Mouse (Mus musculus) adrenal gland, postnatal 14 days (tissue): ENCODE results near the gene Mef2c. TPM values are rescaled to one million over a fixed set of nuclear protein-coding genes. Genes with fewer than 3 reads are reported as not detected.
A peak's percentile ranks its signal among the peaks of the same experiment; 100 is the strongest.

Experiments used
- DNase-seq: peaks from one replicate; pipeline ENCODE4 v3.0.0; 2021; ENCODE audit warnings: mixed read lengths
- total RNA-seq: library from RNA; stranded (reverse); gene quantifications from 2 replicates; pipeline ENCODE4 v1.2.3, GENCODE M21; 2021

Mef2c gene
- total RNA-seq, 1 experiment from 2014 or later, result 43.2 TPM

DNA sequence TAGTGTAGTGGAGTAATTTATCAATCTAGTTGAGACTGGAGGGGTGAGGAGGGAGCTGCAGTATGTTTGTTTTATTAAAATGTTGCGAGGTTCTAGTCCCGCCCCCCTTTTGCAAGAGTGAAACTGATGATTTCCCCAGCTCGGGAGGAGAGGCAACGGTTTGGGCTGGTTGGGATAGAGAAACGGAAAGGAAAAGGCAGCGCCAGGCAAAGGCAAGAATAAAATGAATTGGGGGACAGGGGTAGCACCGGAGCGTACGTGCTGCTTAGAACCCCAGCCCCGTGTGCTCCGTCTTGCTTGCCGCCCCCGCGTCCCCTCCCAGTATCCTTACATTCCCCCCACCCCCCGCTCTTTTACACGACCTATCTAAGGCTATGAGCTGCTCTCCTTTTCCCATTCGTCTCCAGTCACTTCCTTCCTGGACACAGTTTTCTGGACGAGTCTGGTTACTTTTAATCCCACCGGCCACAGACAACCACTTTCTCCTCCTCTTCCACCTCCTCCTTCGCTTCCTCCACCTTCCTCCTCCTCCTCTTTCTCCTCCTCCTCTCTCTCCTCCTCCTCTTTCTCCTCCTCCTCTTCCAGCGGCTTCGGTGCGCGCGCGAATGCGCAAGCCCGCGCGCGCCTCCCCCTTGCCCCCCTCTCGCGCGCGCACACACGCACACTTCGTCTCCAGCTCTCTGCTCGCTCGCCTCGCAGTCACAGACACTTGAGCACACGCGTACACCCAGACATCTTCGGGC is 20.5 kb downstream of the Mef2c start:
- DNase-seq, result peak; percentile 89

DNA sequence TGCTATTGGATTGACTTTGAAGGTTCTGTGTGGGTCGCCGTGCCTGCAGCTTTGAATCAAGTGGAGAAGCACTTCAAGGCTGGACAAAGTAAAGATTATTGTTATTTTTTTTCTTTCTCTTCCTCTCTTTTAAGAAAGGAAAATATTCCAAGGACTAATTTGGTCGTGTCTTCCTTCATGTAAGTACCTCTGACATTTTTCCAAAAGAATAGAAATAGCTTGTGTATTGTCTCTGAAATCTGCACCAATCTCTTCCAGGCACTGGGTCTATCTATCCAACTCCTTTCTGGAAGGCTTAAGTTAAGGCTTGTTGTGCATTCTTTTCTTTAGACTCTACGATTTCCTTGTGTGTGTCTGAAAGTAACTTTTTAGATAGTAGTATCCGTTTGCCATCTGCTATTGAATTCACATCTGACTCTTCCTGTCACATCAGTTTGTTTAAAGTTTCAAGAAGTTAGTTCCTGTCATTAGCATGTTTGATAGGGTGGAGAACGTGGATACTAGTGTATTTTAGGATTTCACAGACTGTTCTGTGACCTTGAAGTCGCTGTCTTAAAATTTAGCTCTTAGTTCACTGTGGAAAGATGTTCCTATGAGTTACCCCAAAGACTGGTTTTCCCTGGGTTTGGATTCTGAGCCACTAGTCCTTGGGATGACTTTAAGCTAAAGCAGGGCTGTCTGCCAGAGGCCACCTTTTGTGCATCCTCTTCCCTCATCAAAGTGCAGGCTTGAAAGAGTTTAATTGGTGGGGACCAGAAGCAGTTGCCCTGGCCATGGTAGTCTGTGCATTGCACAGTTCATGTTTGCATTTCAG is 21.3 kb downstream of the Mef2c start:
- no peak for DNase-seq

DNA sequence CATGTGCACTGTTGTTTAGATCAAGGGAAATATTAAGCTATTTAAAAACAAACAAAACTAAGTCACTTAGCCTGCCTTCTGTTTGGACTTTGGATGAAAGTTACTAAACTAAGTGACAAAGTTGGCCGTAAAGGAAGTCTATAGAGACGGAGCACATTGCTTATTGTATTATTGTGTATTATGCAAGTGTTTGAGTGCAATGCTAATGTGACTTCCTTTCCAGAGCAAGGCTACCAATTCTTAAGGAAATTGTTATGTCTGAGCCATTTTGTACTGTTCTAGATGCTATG is 21.8 kb downstream of the Mef2c start:
- DNase-seq, result no peak

DNA sequence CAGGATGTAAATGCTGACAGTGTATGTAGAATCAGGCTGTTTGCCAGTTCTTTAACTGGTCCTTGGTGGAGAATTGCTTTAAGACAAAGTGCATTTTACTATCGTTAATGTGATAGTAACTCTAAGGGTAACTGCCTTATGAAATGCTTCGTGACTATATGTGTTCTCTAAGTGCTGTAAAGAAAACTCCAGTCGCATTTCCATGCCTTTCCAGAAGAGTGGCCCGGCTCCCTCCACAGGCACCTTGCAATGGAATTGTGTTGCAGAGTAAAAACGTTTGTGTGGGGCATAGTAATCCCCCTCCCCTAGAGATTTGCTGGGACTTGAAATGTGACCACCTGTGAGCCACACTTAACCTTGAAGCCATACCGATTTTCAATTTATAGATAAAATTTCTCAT is 22.2 kb downstream of the Mef2c start:
- no peak for DNase-seq

DNA sequence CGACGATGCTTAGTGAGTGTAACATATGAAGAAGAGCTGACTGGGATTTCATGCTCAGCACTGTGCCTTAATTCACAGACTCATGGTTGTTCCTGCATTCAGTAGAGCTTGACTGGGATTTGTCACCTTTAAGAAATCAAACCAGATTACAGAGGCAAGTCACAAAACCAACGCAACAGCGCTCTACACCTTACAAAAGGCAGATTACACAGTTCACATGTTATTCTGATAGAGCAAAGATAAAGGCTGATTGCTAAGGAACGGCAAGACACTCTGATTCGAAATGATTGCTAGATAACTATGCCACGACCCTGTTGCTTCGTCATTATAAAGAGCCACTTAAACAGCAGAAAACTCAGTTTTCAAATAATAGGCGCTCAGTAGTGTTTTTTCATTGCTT is 24.1 kb downstream of the Mef2c start:
- DNase-seq, result no peak

DNA sequence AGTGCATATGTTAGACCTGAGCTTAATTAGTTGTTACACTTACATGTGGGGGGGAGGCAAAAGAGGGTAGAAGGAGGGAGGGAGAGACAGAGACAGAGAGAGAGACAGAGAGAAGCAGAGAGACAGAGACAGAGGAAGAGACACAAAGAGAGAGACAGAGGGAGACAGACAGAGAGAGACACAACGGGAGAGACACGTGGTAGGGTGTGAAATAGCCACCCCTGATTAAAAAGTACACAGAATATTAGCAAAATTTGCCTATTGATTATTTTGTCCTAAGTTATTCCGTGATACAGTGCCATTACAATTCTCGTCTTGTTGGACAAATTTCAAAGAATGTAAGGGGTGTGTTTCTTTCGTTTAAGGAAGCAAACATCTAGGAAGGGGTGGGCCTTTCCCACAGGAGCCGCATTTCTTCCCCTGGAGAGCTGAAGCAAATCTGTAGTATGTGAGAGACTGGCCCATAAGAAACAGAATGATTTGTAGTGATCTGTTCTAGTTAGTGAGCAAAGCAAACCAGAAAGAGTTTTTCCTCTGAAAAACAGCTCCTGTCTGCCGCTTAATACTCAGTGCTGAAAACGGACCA is 26.0 kb downstream of the Mef2c start:
- DNase-seq, result no peak

DNA sequence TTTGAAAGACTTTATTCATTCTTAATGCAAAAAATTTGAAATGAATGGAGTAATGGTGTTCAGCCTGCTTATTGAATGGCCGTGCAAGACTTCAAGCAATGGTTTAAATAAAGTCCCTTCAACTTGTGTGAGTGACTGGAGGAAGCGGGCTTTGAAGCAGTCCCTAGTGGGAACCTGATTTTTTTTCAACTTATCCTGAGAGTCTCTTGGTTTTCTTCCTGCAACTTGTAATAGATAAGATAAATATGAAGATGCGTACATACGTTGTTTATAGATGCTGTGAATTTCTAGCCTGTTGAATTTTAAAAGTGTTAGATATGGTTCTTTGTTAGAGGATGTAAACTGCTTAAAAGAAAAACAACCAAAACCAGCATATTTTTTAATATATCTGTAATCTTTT is 27.1 kb downstream of the Mef2c start:
- no peak for DNase-seq

DNA sequence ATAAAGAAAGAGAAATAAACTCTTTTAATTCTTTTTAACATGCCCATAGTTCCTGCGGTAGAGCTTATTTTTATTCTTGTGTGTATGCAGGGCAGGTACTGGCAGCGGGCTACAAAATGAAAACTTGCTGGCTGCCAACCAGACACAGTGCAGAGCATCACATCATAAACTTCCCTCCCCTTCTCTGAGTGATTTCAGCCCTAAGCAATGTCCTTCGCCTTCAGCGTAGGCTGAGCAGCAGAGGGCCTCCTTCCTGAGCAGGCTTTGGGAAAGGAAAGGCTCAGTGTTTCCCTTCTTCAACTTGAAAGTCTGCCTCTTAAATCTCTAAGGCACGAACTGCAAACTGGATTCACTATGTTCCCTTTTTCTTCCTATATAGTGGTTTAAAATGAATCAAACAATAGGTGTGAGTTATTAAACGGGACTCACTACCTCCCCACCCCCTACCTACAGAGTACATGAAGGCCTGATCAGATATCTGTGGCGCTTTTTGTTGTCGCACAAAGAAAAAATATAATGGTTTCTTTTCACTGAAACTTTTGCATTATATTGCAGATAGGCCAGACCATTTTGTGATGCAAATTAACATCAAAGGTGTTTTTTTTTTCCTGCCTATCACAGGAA is 28.2 kb downstream of the Mef2c start:
- peak; percentile 69 for DNase-seq

DNA sequence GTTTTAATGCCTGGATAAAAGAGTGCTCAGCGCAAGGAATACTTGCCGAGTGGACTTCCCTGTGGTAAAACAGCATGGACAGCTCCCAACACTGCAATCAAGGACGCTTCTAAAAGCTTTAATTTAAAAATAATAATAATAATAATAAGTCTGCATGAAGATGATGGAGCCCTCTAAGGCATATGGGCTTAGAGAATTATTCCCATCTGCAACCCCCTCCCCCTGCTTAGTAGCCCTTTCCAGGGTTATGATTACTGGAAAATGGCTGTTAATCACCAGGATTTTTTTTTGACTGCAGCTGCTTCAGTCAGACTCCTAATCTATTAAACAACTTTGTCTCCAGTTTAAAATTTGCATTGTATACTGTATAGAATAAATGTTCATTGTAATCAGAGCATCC is 32.5 kb downstream of the Mef2c start:
- DNase-seq, result no peak

DNA sequence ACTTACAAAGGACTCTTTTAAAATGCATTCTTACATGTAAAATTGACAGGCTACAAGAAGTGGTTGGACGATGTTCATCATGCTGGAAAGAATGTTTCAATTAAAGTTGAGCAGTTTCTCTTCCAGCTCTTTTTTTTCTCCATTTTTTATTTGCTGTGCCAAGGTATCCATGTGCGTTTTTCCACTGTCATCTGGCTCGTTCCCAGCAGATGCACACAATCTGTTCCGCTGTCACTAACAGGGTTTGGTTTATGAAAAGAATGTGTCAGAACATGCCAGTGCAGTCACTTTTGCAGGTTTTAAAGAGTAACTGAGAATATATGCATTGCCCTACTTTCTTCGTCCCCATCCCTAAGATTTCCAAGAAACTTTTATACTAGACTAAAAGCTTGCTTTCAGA is 33.3 kb downstream of the Mef2c start:
- DNase-seq, result no peak

DNA sequence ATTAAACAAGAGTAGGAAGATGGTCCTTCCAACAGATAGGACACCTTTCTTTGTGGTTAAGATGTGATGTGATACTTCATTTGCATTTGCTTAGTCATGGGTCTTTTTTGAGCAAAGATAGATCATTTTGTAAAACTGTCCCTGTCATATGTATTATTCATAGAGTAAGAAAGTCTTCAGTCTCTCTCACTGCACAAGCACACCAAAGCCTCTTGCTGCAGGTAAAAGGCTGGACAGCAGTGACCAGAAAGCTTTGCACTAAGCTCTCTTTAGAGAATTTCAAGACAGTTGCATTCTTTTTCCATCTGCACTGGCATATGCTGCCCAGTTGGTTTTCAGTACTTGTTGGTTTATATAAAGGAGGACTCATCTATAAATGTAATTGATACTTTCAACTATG is 36.1 kb downstream of the Mef2c start:
- DNase-seq, result no peak

DNA sequence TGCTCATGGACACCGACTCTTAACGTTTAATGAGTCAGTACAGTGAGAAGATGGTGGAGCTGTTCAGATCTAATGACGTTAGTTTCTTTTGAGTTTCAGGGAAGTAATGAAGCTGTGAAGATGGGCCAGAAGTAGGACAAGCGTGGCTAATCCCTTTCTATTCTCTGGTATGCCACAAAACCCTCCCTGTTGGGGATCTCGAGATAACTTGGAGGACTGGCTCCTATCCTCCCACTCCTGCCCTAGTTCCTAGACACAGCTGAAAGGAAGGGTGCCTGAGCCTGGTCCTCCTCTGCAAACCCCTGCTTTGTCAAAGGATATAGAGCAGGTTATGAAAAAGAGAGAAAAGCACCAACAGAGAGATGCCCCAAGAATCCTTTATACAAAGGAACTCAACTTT is 38.8 kb downstream of the Mef2c start:
- DNase-seq, result no peak

DNA sequence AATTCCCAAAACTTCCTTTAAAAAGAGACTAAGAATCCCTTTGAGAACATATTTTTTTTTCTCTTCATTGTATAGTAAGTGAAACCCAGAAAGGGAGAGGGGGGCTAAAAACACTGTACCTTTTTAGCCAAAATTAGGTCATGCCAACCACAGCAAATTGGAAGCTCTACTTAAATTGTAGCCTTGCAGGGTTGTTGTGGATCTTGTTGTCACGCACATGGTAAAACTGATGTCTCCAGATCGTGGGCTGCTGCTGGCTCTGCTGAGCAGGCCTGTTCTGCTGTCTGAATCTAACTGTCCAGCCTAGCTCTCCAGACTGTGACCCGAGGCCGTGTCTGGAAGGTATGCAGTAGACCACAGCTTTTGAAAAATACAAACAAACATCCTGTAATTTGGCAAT is 40.9 kb downstream of the Mef2c start:
- DNase-seq, result no peak

DNA sequence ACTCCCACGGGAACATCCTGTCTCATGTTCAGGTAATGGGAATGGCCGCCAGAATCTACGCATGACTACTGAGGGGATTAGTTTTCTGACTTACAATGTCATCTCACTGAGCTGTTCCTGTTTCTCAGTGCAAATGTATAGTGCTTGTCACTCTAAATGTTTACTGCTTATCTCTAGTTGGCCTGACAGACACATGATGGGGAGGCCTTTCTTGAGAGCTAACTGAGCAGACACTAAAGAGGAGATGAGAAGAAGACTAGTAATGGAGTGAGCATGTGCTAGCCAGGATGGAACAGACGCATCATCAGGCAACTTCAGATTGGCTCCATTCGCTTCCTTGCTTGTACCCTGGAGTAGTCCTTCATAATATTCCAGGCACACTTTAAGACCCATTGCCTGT is 43.0 kb downstream of the Mef2c start:
- DNase-seq, result no peak

DNA sequence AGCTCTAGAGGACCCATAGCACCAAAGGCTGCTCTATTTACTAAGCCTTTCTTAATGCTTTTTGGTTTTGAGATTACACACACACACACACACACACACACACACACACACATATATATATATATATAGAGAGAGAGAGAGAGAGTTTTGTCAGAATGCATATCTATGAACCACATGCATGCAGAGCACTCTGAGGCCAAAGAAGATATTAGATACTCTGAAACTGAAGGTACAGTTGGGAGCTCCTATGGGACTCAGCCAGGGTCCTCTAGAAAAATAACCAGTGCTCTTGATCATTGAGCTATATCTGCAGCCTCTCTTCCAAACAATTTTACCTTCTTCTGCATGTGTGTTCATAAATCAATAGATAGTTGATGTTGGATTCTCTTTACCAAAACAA is 47.4 kb downstream of the Mef2c start:
- no peak for DNase-seq

DNA sequence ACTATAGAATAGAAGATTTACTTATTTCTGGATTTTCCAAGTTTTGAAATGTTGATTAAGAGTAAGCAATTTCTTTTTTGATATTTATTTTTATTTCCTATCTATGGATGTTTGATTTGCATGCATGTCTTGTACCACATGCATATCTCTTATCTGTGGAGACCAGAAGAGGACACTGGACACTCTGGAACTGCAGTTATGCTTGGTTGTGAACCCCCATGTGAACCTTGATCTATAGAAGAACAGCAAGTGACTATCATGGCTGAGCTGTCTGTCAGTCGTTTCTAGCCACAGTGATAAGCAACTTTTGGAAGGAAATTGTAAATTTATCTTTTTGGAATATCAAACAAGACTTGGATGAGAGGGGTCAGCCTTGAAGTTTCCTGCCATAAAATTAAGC is 48.2 kb downstream of the Mef2c start:
- DNase-seq, result no peak

DNA sequence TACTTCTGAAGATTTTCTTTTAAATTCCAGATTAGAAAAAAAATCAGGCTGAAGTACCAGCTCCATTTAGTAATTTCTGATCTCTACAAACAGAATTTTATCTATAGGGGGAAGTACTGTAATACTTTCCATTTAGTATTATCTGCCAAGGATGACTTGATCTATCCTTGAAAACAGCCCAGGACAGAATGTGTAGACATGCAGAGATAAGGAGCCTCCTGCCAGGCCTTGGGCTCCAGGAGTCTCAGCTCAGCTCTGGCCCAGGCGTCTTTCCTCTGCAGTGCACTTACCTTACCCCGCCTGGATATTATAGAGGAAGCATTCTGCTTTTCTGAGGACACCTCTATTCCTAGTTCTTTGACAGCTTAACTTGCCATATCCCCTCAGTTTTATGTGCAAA is 59.4 kb downstream of the Mef2c start:
- DNase-seq, result peak; percentile 27

DNA sequence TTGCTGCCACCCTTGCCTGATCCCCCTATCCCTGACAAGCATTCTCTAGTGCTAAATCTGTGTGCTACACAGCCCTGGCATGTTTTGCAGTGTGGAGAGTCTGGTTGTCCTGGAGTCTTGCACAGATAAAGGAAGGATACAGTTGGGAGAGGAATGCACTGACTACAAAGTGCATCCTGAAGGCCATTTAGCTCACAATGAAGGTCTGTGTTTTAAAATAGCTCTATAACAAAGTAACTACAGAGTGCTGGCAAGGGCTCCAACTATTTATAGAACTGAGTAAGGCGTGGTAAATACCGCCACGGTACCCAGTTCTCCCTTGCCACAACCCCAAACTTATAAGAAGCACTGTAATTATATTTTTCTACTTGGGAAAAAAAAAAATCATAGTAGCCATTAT is 61.9 kb downstream of the Mef2c start:
- peak; percentile 15 for DNase-seq

DNA sequence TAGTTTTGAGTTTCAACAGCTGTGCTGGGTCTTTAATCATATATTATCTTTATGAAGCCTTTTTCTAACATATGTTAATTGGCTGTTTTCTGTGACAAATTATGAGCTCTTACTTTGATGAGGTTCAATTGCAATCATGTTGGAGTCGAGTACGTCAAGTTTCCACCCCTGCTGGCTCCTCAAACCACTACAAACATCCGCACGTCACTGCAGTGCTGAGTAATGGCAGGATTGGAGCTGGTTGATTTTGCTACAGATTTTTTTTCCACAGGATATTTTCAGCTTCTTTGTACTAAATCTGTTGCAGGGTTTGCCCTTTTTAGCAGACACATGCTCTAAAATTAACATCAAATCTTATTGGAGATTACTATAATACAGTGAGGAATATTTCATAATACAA is 62.3 kb downstream of the Mef2c start:
- peak; percentile 38 for DNase-seq

DNA sequence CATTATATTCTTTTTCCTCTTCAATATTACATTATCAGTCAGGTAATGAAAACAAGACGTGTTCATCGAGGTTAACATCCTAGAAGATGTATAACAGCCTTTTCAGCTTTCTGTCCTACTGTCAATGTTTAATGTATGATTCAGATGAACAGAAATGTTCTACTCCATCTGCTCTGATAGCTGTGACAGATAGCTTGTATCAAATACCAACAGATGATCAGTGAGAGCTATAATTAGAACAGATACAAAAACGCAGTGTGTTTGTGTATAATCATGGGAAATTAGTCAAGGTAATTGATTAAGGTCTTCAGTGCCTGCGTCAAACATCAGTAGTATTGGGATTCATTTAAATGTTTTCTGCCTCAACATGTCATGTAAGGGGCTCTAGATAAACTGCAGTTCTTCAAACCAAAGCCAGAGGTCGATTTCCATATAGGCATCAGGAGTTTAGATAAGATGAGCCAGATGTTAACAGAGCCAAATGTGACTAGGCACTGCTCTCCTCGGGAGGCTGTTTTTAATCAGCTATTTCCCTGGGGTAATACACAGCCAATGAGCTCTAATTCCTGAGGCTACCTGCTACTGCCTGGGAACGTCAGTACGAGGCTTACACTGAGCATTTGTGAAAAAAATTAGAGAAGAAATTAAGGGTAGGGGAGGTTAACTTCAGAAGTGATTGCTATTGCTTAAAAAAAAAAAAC is 63.1 kb downstream of the Mef2c start:
- DNase-seq, result no peak

DNA sequence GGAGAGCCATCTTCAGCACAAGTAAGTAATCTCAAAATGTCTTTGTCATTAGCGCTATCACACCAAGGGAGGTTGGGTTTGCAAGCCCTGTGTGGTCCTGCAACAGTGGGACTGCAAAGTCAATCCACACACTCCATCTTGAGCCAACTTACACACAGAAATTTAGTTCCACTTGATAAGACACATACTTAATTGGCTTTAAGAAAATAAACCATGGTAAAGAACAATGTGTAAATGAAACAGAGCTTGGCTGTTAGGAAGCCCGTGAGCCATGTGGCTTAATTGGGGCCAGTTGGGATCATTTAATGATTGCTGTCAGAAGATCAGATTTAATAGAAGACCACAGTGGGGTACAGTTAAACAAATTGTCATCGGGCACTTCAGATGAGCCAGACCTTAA is 63.8 kb downstream of the Mef2c start:
- no peak for DNase-seq

DNA sequence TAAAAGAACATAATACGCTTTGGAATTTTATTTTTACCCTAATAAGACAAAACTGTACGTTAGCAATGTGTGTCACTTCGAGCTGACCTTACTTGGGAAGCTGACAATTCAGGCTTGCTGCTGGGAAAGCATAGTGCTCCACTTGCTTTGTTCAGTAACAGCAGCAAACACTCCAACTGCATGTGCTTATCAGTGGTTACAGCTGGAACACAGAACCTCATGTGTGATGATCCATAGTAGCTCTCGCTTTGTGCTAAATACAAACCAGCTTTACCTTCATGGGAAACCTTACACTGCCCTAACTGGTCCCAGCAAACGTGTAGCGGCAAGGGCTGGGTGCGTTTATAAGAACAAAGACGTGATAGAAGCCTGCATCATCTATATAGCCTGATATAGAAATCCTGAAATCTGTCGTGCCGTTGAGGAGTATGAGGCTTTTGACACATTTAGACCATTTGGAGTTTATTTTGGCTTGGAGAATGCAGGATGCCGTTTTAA is 65.0 kb downstream of the Mef2c start:
- no peak for DNase-seq
